Mouse (Mus musculus): ENCODE data around the gene Uchl3.

DNA sequence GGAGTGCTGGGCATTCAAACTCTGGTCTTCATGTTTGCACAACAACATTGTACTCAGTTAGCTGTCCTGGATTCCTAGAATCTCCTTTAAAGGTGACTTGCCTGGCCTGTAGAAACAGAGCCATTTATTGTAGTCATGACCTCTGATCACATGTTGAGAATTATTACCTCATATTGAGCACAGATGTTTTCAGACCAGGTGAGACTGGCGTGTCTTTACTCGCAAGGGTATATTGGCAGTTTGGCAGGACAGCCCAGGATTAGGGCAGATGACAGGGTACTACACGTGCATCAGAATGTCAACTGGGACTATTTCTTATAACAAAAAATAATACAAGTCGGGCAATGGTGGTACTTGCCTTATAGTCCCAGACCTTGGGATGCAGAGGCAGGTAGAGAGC is 3.2 kb upstream of the Uchl3 start:
- no peak for TF ChIP-seq ZNF384 (IDR thresholded peaks at IDR 0.05; ENCODE audit: low read depth, low read length)
- no peak for TF ChIP-seq CHD2 (IDR thresholded peaks at IDR 0.05; ENCODE audit: low read depth, low read length)
- no peak for TF ChIP-seq MAFK (IDR thresholded peaks at IDR 0.05; ENCODE audit: insufficient read depth, low read depth, low read length)
- no peak for TF ChIP-seq ZC3H11A (IDR thresholded peaks at IDR 0.05; ENCODE audit: borderline replicate concordance, low read depth, low read length)
- TF ChIP-seq HCFC1 (IDR thresholded peaks at IDR 0.05; ENCODE audit: borderline replicate concordance, insufficient read depth, low read length), result no peak
